Comparison of ENCODE assay signal across 8 mouse cellular contexts in the genomic region with DNA sequence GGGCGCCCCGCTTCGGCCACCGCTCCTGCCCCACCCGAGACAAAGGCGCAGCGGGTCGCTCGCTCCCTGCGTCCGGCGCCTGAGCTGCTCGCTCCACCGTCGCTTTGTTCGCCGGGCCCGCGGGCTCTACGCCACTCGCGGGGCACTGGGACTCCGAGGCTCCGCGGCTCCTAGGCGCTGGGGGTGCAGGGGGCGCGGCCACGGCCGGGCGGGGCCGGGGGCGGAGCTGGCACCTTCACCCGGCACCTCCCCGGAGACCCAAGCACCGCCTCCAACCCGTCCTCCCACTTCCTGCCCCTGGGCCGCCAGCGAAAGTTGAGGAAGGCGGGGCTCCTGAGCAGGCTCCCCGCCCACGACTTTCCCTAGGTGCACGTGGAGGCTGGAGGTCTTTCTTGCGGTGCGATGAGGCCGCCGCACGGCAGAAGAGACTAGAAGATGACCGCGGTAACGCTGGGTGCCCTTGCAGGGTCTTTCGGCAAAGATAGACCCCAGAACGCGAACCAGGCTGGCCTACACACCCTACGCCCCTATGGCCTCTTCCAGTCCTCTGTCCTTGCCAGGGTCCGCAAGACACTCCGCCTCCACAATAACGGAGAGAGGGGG. TPM values are rescaled to one million over a fixed set of nuclear protein-coding genes. Genes with fewer than 3 reads are reported as not detected.
DNase-seq lines count a peak whose midpoint lies in the region; ATAC-seq lines count a peak whose summit lies in the region.

Vav2 (minus strand) TSS at position 179 of the 603 bp plus-strand sequence.

- intact Hi-C loops in gastrocnemius, postnatal 36 days (cut with DNase I): no loop called here
- intact Hi-C loops in left cerebral cortex, postnatal 4 days (cut with DNase I): no loop called here

- peak; percentile 96 for ATAC-seq in intestine, embryonic 15.5 days
- peak; percentile 89 for ATAC-seq in midbrain, embryonic 11.5 days (ENCODE audit: low FRiP score)

- no peaks in the 10 kb centered on the region for H3K36me3 ChIP-seq in intestine, embryonic 15.5 days
- H3K36me3 ChIP-seq in midbrain, embryonic 11.5 days (ENCODE audit: control insufficient read depth, insufficient read depth, low read length): no peaks in the 10 kb centered on the region; the same call in 1 of the 2 replicates

- H3K9ac ChIP-seq in intestine, embryonic 15.5 days: peak within 1 kb of the TSS; percentile 64
- H3K9ac ChIP-seq in midbrain, embryonic 11.5 days (ENCODE audit: low read length): peak within 1 kb of the TSS; percentile 98

- H3K27me3 ChIP-seq in intestine, embryonic 15.5 days (replicated peaks): no peaks in the 10 kb centered on the region
- no peaks in the 10 kb centered on the region for H3K27me3 ChIP-seq in midbrain, embryonic 11.5 days (ENCODE audit: control insufficient read depth, insufficient read depth, low read length)

- peaks cover 24% of the 10 kb centered on the region for H3K4me1 ChIP-seq in intestine, embryonic 15.5 days (replicated peaks)
- peaks cover 32% of the 10 kb centered on the region for H3K4me1 ChIP-seq in midbrain, embryonic 11.5 days (ENCODE audit: control insufficient read depth, insufficient read depth, low read length)

- peak within 1 kb of the TSS; percentile 80 for H3K27ac ChIP-seq in intestine, embryonic 15.5 days
- peak within 1 kb of the TSS; percentile 80 for H3K27ac ChIP-seq in midbrain, embryonic 11.5 days (ENCODE audit: low read depth, low read length)

- peak within 1 kb of the TSS; percentile 97 for H3K4me2 ChIP-seq in intestine, embryonic 15.5 days (replicated peaks)
- H3K4me2 ChIP-seq in midbrain, embryonic 11.5 days: peak within 1 kb of the TSS; percentile 82

- under 1% methylated on average over 57 of the region's 58 CpGs for WGBS in intestine, embryonic 15.5 days
- under 1% methylated on average over 58 of the region's 58 CpGs for WGBS in midbrain, embryonic 11.5 days

- H3K9me3 ChIP-seq in intestine, embryonic 15.5 days: no peaks in the 10 kb centered on the region
- no peaks in the 10 kb centered on the region for H3K9me3 ChIP-seq in midbrain, embryonic 11.5 days (ENCODE audit: control insufficient read depth, low read length)

- peak; percentile 97 for DNase-seq in adrenal gland, postnatal 10 days
- peak; percentile 88 for DNase-seq in embryo, embryonic 11.5 days (ENCODE audit: low read depth, low spot score)
- DNase-seq in gastrocnemius, postnatal 36 days: peak; percentile 86 to 90
- peak; percentile 89 for DNase-seq in left cerebral cortex, postnatal 4 days
- DNase-seq in midbrain, embryonic 11.5 days (ENCODE audit: low spot score, missing footprints): peak; percentile 98
- DNase-seq in right cerebral cortex, postnatal 4 days: peak; percentile 72
- DNase-seq in yolk sac, embryonic 10.5 days (ENCODE audit: low spot score): peak; percentile 97

- H3K4me3 ChIP-seq in intestine, embryonic 15.5 days (replicated peaks): peak within 1 kb of the TSS; percentile 92
- peak within 1 kb of the TSS; percentile 93 for H3K4me3 ChIP-seq in midbrain, embryonic 11.5 days (ENCODE audit: low read depth, low read length)

RNA-seq across cellular contexts. Expression of gene Vav2, which starts in this region (rescaled TPM):
- total RNA-seq in adrenal gland, postnatal 10 days (2021): 10 to 100 TPM; 21.5 to 29.6 TPM
- total RNA-seq in gastrocnemius, postnatal 36 days (2021): 1 to 10 TPM; 3.1 to 3.9 TPM
- polyA plus RNA-seq in intestine, embryonic 15.5 days (2015; fragmentation: Nextera tagmentation; extraction: Ambion mirVana): 5.4 and 6.1 TPM in 2 replicates
- total RNA-seq in left cerebral cortex, postnatal 4 days (2021): 10 to 100 TPM; 59.2 to 60.4 TPM
- polyA plus RNA-seq in midbrain, embryonic 11.5 days (2014; fragmentation: Nextera tagmentation; extraction: Ambion mirVana): 13.7 and 15.0 TPM in 2 replicates

Comparison
In these comparisons a context has a peak if more than half of its experiments do, and no peak if none do; other contexts are left out.
1. Peak in every context shown above with its lines: DNase-seq, ATAC-seq, H3K4me3 ChIP-seq and H3K27ac ChIP-seq.
2. RNA of gene Vav2 (total RNA-seq): 59.2 to 60.4 TPM in left cerebral cortex, postnatal 4 days and 21.5 to 29.6 TPM in adrenal gland, postnatal 10 days; 3.1 to 3.9 TPM in gastrocnemius, postnatal 36 days; every median in the first group is over 4 times any median in the second.